Mouse (Mus musculus) megakaryocyte, embryonic 14.5 days (primary cell): ENCODE measurements at regions not wholly inside any gene's neighbourhood (a gene's known extent, or its start where the extent isn't known, plus 50 kb on each side); places are given as distances from the start of the nearest gene placed in this dataset.

Experiments
- H3K27me3 ChIP-seq: replicated peaks from 2 replicates; pipeline ENCODE3; 2012; ENCODE audit warnings: inconsistent platforms
- H3K36me3 ChIP-seq: replicated peaks from 2 replicates; pipeline ENCODE3; 2012; ENCODE audit warnings: low read length, inconsistent platforms, mixed read lengths
- H3K4me1 ChIP-seq: 2 replicates; pipeline ENCODE4 v1.6.1; 2012; ENCODE audit warnings: inconsistent platforms
- H3K4me3 ChIP-seq: replicated peaks from 2 replicates; pipeline ENCODE3; 2012; ENCODE audit warnings: moderate library complexity, mild to moderate bottlenecking, inconsistent platforms
- H3K9me3 ChIP-seq: 2 replicates; pipeline ENCODE4 v1.6.1; 2012; ENCODE audit warnings: inconsistent platforms
- FLI1 ChIP-seq: IDR thresholded peaks from 2 replicates; pipeline ENCODE4 v1.6.1; 2012; ENCODE audit warnings: low read length, inconsistent platforms, mixed read lengths
- GATA1 ChIP-seq: IDR thresholded peaks from 3 replicates; pipeline ENCODE4 v1.6.1; 2012; ENCODE audit warnings: mixed read lengths, low read length, inconsistent platforms, borderline replicate concordance

GRCm38 (mm10) chr7:72500996-72501395 lies 194.6 kb upstream of the Mctp2 start:
- no peaks in the 10 kb centered on the region for H3K4me1 ChIP-seq
- H3K36me3 ChIP-seq = no peaks in the 10 kb centered on the region
- H3K27me3 ChIP-seq = no peaks in the 10 kb centered on the region
- no peaks in the 10 kb centered on the region for H3K9me3 ChIP-seq
- no peak for TF ChIP-seq FLI1
- no peak for TF ChIP-seq GATA1
- H3K4me3 ChIP-seq = no peak overlapping the region

- H3K9me3 ChIP-seq = no peaks in the 10 kb centered on the region
- H3K27me3 ChIP-seq = no peaks in the 10 kb centered on the region
- H3K4me3 ChIP-seq = no peak overlapping the region
- no peak for TF ChIP-seq FLI1
- no peak for TF ChIP-seq GATA1
- H3K36me3 ChIP-seq = no peaks in the 10 kb centered on the region
- H3K4me1 ChIP-seq = no peaks in the 10 kb centered on the region
Observed at GRCm38 (mm10) chr7:72501431-72501830, 195.0 kb upstream of the Mctp2 start.

- TF ChIP-seq GATA1 (no peak), FLI1 (no peak)
- no peak overlapping the region for H3K4me3 ChIP-seq
- H3K4me1 ChIP-seq = no peaks in the 10 kb centered on the region
- no peaks in the 10 kb centered on the region for H3K27me3 ChIP-seq
- H3K9me3 ChIP-seq = no peaks in the 10 kb centered on the region
- H3K36me3 ChIP-seq = no peaks in the 10 kb centered on the region
Observed at GRCm38 (mm10) chr7:72503756-72504155, 197.3 kb upstream of the Mctp2 start.

DNA sequence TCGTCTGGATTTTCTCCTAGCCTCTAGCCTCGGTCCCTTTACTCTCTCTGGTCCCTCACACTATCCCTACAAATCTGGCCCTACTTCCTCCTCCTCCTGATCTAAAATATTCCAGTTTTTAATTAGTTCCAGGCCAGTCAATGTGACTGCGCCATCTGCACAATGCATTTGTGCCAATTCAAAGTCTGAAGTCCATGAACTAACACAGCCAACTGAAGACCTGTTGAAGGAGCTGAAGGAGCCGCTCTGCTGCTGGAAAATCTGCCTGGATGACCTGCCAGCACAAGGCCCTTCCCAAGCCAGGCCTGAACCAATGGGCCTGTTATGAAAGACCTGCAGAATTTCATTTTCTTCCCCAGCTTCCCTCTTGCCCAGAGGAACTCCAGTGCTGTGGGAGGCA lies 197.9 kb upstream of the Mctp2 start:
- H3K36me3 ChIP-seq = no peaks in the 10 kb centered on the region
- H3K4me3 ChIP-seq = no peak overlapping the region
- H3K9me3 ChIP-seq = no peaks in the 10 kb centered on the region
- TF ChIP-seq FLI1 = no peak
- TF ChIP-seq GATA1 = no peak
- H3K4me1 ChIP-seq = no peaks in the 10 kb centered on the region
- H3K27me3 ChIP-seq = no peaks in the 10 kb centered on the region

- no peaks in the 10 kb centered on the region for H3K9me3 ChIP-seq
- H3K36me3 ChIP-seq = no peaks in the 10 kb centered on the region
- no peaks in the 10 kb centered on the region for H3K27me3 ChIP-seq
- no peak overlapping the region for H3K4me3 ChIP-seq
- H3K4me1 ChIP-seq = no peaks in the 10 kb centered on the region
- TF ChIP-seq FLI1 = no peak
- TF ChIP-seq GATA1 = no peak
Observed at GRCm38 (mm10) chr7:72505732-72506460, 199.5 kb upstream of the Mctp2 start.

DNA sequence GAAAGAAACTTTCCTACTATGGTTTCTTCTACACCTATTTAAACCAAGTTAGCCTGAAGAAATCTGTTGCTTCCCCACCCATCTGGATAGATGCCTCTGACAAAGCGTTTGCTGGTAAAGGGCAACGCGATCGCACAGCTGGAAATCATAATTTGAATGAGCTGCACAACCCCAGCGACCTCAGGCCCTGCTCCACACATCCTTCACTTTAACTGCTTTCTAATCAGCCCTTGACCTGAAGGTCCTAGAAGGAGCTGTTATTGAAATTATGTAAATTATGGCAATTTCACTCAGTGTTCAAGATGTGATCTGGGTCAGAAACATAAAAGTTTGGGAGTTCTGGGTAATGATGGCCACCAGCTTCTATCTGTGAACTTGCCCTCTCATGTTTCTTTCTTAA lies 201.5 kb upstream of the Mctp2 start:
- Histone ChIP-seq H3K36me3 (no peaks in the 10 kb centered on the region), H3K4me1 (no peaks in the 10 kb centered on the region), H3K27me3 (no peaks in the 10 kb centered on the region), H3K9me3 (no peaks in the 10 kb centered on the region), H3K4me3 (no peak overlapping the region)
- TF ChIP-seq FLI1 (no peak), GATA1 (no peak)

DNA sequence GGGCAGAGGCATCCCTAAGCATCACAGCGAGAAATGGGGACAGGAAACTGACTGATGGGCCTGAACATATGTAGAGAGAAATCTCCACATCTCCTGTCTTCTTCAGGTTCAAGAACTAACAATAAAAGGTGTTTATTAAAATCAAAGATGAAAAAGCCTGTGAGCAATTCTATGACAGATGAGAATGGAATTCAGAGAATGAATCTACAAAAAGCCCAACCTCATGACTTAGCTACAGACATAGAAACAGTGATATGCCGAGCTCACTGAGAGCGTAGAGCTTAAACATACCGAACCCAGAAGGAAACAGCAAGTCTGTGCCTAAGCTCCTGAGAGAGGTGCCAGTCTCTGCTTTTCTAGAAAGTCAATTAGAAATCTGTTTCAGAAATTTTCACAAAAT lies 203.7 kb upstream of the Mctp2 start:
- H3K36me3 ChIP-seq = no peaks in the 10 kb centered on the region
- TF ChIP-seq GATA1 (no peak), FLI1 (no peak)
- H3K27me3 ChIP-seq = no peaks in the 10 kb centered on the region
- H3K4me3 ChIP-seq = no peak overlapping the region
- no peaks in the 10 kb centered on the region for H3K4me1 ChIP-seq
- H3K9me3 ChIP-seq = no peaks in the 10 kb centered on the region

- H3K9me3 ChIP-seq = no peaks in the 10 kb centered on the region
- H3K27me3 ChIP-seq = no peaks in the 10 kb centered on the region
- H3K36me3 ChIP-seq = no peaks in the 10 kb centered on the region
- no peak overlapping the region for H3K4me3 ChIP-seq
- TF ChIP-seq GATA1 = no peak
- no peak for TF ChIP-seq FLI1
- H3K4me1 ChIP-seq = no peaks in the 10 kb centered on the region
Observed at GRCm38 (mm10) chr7:72513446-72513845, 207.0 kb upstream of the Mctp2 start.

GRCm38 (mm10) chr7:72514851-72515250 lies 208.4 kb upstream of the Mctp2 start:
- no peaks in the 10 kb centered on the region for H3K4me1 ChIP-seq
- H3K36me3 ChIP-seq = no peaks in the 10 kb centered on the region
- no peaks in the 10 kb centered on the region for H3K9me3 ChIP-seq
- no peak overlapping the region for H3K4me3 ChIP-seq
- TF ChIP-seq FLI1 (no peak), GATA1 (no peak)
- H3K27me3 ChIP-seq = no peaks in the 10 kb centered on the region

DNA sequence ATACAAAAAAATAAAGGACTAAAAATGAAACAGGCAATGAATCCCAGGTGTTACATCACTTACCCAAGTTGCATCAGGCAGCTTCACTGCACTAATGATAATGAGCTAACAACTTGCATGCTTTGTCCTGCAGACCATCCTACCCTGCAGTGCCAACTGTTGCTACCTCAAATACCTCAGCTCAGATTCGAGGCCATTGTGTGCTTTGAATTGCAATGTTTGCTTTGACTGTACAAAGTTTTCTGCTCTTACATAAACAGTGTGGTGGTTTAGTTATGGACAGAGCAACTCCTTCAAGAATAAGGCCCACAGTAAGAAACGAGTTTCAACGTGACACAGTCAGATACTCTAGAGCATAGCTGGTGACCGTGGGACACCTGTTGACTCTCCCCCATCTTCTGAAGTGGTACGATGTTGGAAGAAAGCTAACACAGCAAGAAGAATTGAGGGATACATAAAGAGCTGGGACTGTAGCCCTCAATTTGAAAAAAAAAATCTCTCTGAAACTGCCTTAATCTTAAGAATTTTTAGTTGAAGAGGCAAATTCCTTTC lies 212.1 kb upstream of the Mctp2 start:
- Histone ChIP-seq H3K27me3 (no peaks in the 10 kb centered on the region), H3K9me3 (no peaks in the 10 kb centered on the region), H3K4me3 (no peak overlapping the region), H3K4me1 (no peaks in the 10 kb centered on the region), H3K36me3 (no peaks in the 10 kb centered on the region)
- TF ChIP-seq FLI1 = no peak
- no peak for TF ChIP-seq GATA1
